Mouse (Mus musculus) thymus, postnatal 10 days (tissue): Measurements from ENCODE around the gene Arrdc2.

ENCODE experiments used
- DNase-seq, 2 experiments: peaks; one replicate each; pipeline ENCODE4 v3.0.0; 2021; ENCODE audit warnings: low spot score in 2 of 2

Arrdc2 gene

DNA sequence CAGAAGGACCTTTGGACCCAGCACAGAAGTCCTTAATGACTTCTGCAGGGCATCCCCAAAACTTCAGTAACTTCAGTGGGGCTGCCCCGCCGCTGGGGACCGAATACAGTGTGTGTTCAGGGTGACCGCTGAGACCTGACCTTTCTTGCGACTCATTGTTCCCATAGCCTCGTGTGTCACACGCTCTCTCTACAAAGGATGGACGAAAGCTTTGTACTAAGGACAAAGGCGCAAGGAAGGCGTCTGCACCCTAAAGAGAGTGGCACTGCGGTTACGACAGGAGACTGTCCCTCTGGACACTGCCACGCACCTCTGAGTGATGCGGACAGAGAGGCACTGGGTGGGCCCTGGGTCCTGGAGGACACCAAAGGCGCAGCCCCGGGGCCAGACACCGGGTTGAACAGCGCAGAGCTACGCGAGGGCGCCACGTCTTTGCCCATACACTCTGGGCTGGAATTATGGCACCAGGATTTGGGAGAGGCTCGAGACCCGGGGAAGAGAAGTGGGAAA is 25.2 kb upstream of the Arrdc2 start:
- peak in 1 of 2 experiments; percentile 44 for DNase-seq

DNA sequence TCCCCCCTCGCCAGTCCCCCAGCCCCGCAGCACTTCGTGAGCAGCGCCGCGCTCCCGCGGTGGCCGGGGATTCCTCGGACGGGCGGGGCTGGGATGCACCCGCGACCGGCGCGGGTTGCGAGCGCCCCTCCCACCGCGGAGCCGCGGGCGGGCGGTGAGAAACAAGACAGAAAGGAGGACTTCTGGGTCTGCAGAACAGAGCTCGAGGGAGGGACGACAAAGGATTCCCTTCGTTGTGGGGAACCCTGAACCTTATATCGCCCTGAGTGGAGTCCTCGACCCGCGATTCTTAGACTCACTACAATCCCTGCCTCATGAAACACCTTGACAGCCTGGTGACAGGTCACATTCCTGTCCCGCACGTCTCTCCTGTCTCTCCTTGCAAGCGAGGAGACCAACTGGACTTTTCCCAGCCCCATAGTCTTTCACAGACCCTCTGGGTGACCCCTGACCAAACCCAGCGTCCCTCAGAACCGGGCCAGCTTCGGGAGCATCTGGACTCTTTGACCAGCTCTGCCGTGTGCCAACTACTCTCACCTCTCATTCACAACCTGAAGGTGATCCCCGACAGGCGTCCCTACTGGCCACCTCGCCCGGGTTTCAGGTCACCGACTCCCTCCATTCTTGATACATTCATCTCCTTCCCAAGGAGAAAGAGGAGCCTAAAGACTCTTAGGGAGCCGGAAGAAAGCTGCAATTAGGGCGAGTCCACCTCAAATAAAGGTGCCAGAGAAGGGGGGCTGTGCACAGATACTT is 24.6 kb upstream of the Arrdc2 start:
- DNase-seq, result no peak

DNA sequence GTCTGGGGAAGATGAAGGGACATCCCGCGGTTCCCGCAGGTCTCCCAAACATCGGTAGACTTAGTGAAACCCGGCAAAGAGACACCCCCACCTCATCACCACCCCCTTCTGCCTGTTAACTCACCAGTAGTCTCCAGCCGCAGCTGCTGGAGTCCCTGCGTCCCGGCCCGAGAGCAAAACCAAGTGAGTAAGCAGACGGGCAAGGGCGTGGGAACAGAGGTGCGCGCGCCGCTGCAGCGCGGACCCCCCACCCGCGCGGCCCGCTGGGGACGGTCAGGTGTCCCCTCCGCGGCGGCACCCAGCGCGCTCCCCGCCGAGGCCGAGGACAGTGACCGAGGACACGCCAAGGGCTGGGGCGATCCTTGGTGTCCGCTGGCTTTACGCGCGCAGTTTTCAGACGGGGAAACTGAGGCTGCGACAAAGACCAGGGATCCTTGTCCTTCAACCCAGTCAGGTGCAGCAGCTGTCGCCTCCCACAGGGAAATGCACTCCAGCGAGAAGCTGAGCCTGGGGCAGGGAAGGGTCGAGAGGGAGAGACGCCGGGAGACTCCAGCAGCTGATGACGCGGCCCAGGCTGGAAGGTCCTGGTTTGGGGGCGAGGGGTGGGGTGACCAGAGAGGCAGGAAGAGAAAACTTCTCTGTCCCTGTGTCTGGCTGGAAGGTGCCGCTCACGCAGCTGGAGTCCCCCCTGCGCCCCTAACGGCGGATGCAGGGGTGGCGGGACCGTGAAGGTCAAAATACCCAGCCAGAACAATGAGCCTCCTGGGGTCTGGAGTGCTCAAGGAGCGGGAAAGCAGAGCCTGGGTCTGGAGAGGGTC is 23.5 kb upstream of the Arrdc2 start, which contains the start of gene Kcnn1:
Gene Kcnn1 (minus strand): TSS at position 435 of the 818 bp plus-strand sequence.
- DNase-seq, result no peak

DNA sequence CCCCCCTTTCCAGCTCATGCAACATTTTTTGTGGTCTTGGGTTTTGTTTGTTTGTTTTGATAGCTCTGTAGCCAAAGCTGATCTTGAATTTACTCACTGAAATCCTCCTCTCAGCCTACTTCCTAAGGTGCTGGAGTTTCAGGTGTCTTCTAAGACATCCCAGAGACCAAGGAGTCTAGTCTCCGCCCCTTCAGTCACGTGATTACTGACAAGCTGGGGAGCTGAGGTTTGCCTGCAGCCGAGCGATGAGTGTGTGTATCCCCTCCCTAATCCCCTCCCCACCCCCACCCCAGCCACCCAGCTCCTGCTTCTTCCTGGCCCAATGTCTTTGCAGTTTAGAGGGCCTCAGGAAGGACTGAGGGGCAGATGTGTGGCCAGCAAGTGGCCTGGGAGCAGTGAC is 18.0 kb upstream of the Arrdc2 start:
- DNase-seq, result no peak

DNA sequence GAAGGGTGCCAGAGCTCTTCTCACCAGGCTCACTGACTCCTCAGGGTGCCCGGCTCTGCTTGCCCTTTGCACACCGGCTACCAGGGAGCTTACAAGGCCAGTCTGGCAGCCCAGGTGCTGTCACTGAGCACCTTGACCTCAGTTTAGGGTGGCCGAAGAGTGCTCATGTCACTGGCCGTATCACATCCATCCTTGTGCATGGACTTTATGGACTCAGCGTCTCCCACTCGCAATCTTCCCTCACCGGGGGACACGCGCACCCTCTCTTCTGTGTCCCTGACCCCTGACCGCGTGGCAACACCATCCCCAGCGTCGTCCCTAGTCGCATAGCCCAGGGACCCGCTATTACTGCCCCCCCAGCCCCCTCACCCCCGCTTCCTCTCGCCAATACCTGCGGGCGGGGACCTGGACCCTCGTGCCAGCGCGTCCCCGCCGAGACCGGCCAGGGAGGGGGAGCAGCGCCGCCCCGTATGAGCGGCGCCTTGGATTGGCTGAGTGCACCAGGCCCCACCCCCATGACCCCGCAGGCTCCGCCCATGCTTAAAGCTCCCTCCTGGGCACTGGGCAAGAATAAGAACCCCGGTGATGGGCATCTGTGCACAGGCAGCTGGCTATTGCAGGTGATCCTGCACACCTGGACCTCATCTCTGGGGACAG is 17.1 kb upstream of the Arrdc2 start:
- no peak for DNase-seq

DNA sequence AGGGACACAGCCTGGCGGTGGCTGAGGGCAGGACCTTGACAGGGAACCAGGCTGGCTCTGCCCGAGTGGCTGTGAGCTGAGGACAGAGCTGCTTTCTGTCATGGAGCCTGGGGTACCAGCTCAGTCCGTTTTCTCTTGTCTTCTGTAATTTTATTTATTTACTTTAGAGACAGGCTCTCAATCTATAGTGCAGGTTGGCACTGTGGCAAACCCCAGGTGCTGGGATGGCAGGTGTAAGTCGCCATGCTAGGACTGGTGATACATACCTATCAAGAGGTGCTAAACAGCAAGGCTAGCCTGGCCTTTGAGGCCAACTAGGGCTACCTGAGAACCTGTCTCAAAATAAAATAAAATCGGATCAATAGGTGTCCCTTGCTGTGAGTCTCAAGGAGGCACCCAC is 16.5 kb upstream of the Arrdc2 start:
- no peak for DNase-seq

DNA sequence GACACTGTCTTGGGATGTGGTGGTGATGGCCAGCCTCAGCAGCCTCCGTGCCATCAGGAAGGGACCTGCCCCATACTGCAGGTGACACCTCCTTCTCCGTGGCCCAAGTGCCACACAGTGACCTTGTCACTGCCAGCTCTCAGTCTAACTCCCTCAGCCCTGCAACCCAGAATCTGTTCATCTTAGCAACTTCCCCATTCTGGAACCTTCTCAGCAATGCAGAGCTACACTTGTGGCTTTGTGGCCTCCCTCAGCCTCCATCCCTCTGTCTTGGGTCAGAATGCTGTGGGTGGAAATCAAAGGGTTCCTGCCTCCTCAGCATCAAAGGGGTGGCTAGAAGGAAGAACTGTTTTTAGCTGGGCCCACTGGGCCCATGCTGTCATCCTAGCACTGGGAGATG is 14.3 kb upstream of the Arrdc2 start:
- no peak for DNase-seq

DNA sequence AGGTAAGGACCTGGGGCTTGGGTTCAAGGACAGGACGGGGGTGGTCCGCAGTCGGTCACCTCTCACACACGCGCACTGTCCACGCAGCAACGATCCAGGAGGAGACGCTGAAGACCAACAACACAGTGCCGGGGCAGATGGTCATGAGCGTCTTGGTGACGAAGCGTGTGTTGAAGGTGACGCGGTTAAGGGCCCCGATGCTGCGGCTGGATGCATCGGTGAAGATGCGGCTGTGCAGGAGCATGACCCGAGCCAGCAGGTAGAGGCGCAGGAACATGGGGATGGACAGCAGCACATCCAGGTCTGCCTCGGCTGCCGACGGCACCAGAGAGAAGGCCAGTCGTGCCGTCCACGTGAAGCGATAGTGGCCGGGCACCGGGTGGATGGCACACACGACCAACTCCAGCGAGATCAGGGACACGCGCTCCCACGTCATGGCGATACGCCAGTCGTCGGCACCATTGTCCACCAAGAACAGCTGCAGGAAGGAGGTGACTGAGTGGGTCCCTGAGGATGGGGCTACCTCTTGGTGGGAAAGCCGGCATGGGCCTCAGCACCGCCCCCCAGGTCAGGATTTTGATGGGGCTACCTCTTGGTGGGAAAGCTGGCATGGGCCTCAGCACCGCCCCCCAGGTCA is 13.2 kb upstream of the Arrdc2 start:
- DNase-seq, result no peak

DNA sequence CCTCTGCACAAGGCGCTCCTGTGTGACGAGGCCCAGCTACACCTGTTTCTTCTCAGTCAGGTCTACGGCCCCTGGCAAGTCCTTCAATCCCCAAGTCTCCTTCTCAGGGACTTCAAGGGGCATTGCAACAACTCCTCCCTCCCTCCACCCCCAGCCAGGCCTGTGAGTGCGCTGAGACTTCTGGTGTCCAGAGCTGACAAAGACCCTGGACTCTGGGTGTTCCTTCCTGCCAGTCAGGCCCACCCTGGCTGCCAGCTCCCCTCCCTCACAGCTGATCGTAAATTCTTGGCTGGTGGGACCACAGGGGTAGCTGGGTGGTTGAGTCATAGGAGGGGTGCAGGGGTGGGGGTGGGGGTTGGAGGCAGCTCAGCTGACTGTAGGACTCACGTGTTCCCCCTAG is 12.3 kb upstream of the Arrdc2 start:
- no peak for DNase-seq

DNA sequence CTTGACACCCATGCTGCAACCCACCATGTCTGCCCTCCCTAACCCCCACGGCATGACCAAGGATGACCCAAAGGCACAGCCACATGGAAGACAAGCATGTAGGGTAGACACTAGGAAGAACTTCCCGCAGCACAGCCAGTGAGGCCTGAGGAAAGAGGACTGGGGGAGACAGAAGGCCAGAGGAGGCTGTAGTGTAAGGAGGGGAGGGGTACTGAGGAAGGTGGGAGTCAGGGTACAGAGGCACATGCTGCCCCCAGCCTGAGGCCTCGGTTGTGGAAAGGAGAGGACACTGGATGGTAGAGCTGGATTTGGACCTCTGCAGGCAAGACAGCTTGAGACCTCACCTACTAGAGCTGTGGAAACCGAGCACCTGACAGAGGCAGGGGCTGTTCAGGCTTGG is 11.4 kb upstream of the Arrdc2 start:
- no peak for DNase-seq

DNA sequence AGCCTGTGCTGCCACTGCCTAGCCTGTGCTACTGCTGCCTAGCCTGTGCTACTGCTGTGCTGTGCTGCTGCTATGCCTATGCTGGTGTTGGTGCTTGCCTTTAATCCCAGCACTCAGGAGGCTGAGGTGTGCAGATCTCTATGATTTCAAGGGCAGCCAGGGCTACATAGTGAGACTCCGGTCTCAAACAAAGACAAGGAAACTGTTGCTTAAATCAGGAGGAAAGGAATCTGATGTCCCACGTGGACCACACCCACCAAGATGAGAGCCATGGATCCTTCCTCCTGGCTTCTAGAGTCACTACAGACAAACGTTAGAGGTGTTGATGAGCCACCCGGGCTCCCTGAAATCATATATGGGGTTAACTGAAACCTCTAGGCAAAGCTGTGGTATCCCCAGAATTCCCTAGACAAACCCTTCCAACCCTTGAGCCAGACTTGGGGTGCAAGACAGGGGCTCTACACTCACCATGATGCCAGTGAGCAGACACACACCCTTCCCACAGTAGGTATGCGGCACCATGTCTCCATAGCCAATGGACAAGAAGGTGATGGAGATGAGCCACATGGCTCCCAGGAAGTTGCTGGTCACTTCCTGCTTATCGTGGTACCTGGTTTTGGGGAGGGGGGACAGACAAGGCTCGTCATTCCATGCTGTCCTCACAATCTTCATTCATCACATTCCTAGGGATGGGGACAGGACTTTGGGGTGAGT is 10.8 kb upstream of the Arrdc2 start:
- DNase-seq, result no peak

DNA sequence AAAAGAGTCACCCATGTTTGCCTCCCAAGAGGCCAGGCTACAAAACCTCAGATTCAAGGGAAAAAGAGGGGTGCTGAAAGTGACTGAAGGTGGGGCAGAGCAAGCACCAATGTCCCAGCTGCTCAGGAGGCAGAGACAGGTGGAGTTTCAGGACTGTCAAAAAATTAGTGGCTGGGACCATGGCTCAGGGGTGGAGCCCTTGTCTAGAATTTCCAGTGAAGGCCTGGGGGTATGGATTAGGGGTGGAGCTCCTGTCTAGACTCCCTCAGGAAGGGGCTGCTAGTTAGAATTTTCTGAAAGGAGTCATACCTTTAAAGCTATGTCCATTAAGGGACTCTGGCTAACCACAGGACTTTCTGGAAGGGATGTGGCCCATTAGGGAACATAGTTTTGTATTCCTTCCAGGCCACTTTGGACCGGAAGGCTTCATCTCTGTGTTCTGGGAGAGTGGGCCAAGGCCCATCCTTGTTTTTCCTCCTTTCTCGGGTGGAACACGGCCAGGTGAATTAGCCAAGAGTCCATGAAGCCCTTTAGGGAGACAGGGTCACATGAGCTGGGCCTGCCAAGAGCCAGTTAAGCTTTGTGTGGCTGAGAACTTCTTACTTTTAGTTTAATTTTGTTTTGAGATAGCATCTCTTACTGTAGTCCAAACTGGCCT is 9.9 kb upstream of the Arrdc2 start:
- no peak for DNase-seq

DNA sequence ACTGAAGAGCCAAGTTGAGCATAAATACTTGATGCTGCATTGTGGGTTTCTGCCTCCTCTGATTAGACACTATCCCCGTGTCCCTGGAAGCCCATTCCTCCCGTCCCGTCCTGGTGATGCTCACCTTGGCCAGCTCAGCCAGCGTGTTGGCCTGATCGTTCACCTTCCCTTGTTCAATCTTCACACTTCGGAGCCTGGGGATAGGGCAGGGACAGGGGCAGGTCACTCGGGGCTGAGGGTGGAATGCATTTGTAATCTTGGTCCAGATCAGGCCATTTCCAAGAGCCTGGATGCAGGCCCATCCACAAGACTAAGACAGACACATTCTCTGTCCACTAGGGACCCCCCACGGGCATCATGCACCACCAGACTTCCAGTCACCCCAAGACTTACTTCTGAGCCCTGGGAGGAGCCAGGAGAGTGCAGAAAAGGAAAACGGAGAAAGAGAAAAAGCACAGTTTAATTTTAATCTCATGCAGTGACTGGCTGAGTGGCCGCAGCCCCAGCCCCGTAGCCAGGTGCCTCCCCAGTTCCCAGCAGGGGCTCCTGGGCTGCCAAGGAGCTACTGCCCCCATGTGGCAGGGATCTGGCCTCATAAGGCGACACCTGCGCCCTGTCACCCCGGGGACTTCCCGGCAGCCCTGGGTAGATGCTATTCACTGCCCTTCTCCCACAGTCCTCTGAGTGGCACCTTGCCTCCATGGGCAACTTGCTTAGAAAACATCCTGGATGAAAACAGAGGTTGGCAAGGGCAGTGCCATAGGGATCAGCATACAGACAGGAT is 7.0 kb upstream of the Arrdc2 start:
- peak in 1 of 2 experiments; percentile 62 for DNase-seq

DNA sequence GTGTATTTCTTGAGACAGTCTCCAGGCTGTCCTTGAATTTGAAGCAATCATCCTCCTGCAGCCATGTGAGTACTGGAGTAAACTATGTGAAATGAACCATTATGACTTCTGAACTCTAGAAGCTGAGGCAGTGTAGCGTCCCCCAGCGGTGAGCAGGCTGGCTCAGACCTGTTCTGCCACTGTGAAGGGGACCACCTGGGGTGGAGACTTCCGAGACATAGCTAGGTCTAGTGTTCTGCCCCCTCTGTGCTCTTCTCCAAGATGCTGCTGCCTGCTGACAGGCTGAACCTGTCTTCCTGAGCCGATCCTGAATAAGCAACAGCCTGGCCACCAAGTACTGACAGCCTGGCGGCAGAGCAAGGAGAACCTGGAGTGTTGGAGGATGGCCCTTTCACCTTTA is 5.6 kb upstream of the Arrdc2 start:
- DNase-seq, result no peak

DNA sequence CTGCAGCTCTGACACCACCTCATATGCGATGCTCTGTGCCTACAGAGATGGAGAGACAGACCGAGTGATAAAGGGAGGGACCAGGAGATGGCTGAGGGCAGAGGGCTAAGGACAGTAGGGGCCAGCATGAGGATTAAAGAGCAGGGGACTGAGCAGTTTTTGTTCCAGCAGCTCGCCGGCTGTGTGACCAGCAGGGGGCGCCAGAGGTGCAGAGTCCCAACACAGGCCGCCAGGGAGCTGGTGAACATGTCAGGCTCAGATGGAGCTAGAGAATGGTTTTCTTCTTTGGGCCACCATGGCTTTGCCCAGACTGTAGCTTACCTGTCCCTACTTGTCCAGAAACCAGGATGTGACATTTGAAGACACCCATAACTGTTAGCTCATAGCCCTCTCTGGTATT is 5.0 kb upstream of the Arrdc2 start:
- DNase-seq, result peak; percentile 74 to 94

DNA sequence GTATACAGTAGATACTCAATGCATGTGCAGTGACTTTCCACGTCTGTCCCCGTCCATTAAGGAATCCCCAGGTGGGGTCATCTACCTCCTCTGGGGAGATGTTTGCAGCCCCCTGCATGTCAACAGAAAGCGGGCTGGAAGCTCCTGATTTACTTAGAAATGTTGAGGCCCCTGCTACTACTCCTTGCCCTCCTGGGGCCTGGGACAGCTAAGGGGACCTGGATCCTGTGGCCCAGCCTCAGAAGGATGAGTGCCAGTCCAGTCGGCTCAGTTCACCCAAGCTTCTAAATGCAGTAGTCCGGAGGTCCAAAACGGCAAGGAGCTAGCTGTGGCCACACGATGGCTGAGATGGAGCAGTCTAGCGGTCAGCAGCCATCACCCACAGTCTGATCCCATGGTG is 4.4 kb upstream of the Arrdc2 start:
- no peak for DNase-seq

DNA sequence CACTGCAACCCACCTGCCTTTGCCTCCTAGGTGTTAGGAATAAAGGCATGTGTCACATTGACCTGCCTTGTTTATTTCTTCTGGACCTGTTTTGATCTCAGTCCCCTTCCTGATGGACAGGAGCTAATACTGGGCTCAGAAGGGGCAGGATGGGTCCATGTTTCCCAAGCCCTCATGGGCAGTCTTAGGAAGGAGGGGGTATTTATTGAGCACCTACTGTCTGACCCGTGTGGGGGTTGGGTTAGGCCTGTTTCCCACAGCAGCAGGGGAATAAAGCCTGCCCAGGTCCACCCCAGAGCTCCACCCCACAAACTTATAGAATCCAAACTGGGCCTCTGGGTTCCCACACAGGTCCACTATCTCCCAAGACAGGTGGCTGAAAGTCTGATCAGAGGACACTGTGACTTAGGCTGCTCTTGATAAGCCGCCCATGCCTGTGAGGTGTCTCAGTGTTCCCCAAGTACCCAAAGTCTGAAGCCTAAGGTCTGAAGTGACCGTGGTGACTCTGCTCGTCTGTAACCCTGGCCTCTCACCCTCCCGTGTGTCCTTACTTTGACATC is 3.8 kb upstream of the Arrdc2 start:
- no peak for DNase-seq

DNA sequence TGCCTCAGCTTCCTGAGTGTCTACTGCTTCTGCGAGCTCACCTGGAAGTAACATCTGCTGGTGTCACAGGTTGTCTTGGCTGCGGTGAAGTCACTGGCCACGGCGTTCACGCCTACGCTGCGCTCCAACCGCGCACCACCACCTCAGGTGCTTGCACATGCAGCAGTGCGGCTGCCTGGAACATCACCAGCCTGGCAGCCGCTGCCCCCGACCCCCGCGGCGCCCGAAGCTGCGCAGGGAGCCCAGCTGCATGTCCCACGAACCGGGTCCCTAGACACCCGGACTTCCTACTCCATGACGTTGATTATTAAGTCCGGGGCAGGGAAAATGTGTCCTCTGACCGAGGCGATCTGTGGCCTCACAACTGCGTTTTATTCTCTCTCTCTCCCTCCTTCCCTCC is 3.0 kb upstream of the Arrdc2 start:
- no peak for DNase-seq
